Mouse (Mus musculus): ENCODE measurements at regions not wholly inside any gene's neighbourhood (a gene's known extent, or its start where the extent isn't known, plus 50 kb on each side); places are given as distances from the start of the nearest gene placed in this dataset.

- DNase-seq (ENCODE audit: low spot score), result no peak
- Histone ChIP-seq H3K4me1 (replicated peaks) (peaks cover 21% of the 10 kb centered on the region), H3K36me3 (no peaks in the 10 kb centered on the region), H3K27ac (no peak overlapping the region), H3K9me3 (no peaks in the 10 kb centered on the region), H3K4me3 (no peak overlapping the region), H3K27me3 (ENCODE audit: insufficient read depth, poor library complexity, severe bottlenecking) (no peaks in the 10 kb centered on the region)
- 82% methylated on average over 3 of the region's 3 CpGs for WGBS
Measured at GRCm38 (mm10) chr12:52409221-52409620, 94.6 kb upstream of the Arhgap5 start.

- 75% methylated on average over 4 of the region's 4 CpGs for WGBS
- H3K27ac ChIP-seq, result peak overlapping the region; percentile 79
- no peak overlapping the region for H3K4me3 ChIP-seq
- peaks cover 7% of the 10 kb centered on the region for H3K9me3 ChIP-seq
- H3K4me1 ChIP-seq (replicated peaks), result peaks cover 21% of the 10 kb centered on the region
- no peaks in the 10 kb centered on the region for H3K27me3 ChIP-seq (ENCODE audit: insufficient read depth, poor library complexity, severe bottlenecking)
- no peak for DNase-seq (ENCODE audit: low spot score)
- H3K36me3 ChIP-seq, result no peaks in the 10 kb centered on the region
Measured at GRCm38 (mm10) chr12:52412172-52412571, 91.6 kb upstream of the Arhgap5 start.

- H3K4me1 ChIP-seq (replicated peaks), result peaks cover 21% of the 10 kb centered on the region
- H3K9me3 ChIP-seq, result peaks cover 7% of the 10 kb centered on the region
- H3K27ac ChIP-seq, result peak overlapping the region; percentile 79
- H3K36me3 ChIP-seq, result no peaks in the 10 kb centered on the region
- 13% methylated on average over 8 of the region's 8 CpGs for WGBS
- no peaks in the 10 kb centered on the region for H3K27me3 ChIP-seq (ENCODE audit: insufficient read depth, poor library complexity, severe bottlenecking)
- peak; percentile 79 for DNase-seq (ENCODE audit: low spot score)
- H3K4me3 ChIP-seq, result 0 out of 2 replicates have a peak overlapping the region, but pooled peaks have one; percentile 4
Measured at GRCm38 (mm10) chr12:52413046-52413473, 90.7 kb upstream of the Arhgap5 start.

GRCm38 (mm10) chr12:52422729-52423128 is 81.0 kb upstream of the Arhgap5 start:
- 88% methylated on average over 1 of the region's 1 CpGs for WGBS
- Histone ChIP-seq H3K36me3 (no peaks in the 10 kb centered on the region), H3K4me3 (no peak overlapping the region), H3K27me3 (ENCODE audit: insufficient read depth, poor library complexity, severe bottlenecking) (no peaks in the 10 kb centered on the region), H3K4me1 (replicated peaks) (no peaks in the 10 kb centered on the region), H3K9me3 (no peaks in the 10 kb centered on the region), H3K27ac (no peak overlapping the region)
- DNase-seq (ENCODE audit: low spot score), result no peak

- WGBS, result 85% methylated on average over 3 of the region's 3 CpGs
- Histone ChIP-seq H3K9me3 (no peaks in the 10 kb centered on the region), H3K36me3 (no peaks in the 10 kb centered on the region), H3K4me1 (replicated peaks) (no peaks in the 10 kb centered on the region), H3K27me3 (ENCODE audit: insufficient read depth, poor library complexity, severe bottlenecking) (no peaks in the 10 kb centered on the region), H3K4me3 (no peak overlapping the region), H3K27ac (no peak overlapping the region)
- DNase-seq (ENCODE audit: low spot score), result no peak
Measured at GRCm38 (mm10) chr12:52424336-52425034, 79.3 kb upstream of the Arhgap5 start.

GRCm38 (mm10) chr12:52429935-52430334 is 73.8 kb upstream of the Arhgap5 start:
- Histone ChIP-seq H3K27ac (no peak overlapping the region), H3K36me3 (no peaks in the 10 kb centered on the region), H3K27me3 (ENCODE audit: insufficient read depth, poor library complexity, severe bottlenecking) (no peaks in the 10 kb centered on the region), H3K4me3 (no peak overlapping the region), H3K9me3 (no peaks in the 10 kb centered on the region), H3K4me1 (replicated peaks) (peaks cover 6% of the 10 kb centered on the region)
- no peak for DNase-seq (ENCODE audit: low spot score)
- WGBS, result 81% methylated on average over 5 of the region's 5 CpGs

GRCm38 (mm10) chr12:52431933-52432332 is 71.8 kb upstream of the Arhgap5 start:
- Histone ChIP-seq H3K9me3 (no peaks in the 10 kb centered on the region), H3K36me3 (no peaks in the 10 kb centered on the region), H3K27me3 (ENCODE audit: insufficient read depth, poor library complexity, severe bottlenecking) (no peaks in the 10 kb centered on the region), H3K4me3 (no peak overlapping the region), H3K4me1 (replicated peaks) (peaks cover 16% of the 10 kb centered on the region), H3K27ac (no peak overlapping the region)
- WGBS, result 89% methylated on average over 3 of the region's 3 CpGs
- no peak for DNase-seq (ENCODE audit: low spot score)

GRCm38 (mm10) chr12:52434021-52434420 is 69.8 kb upstream of the Arhgap5 start:
- 81% methylated on average over 2 of the region's 2 CpGs for WGBS
- no peaks in the 10 kb centered on the region for H3K9me3 ChIP-seq
- H3K27me3 ChIP-seq (ENCODE audit: insufficient read depth, poor library complexity, severe bottlenecking), result no peaks in the 10 kb centered on the region
- DNase-seq (ENCODE audit: low spot score), result no peak
- peaks cover 16% of the 10 kb centered on the region for H3K4me1 ChIP-seq (replicated peaks)
- no peak overlapping the region for H3K4me3 ChIP-seq
- no peak overlapping the region for H3K27ac ChIP-seq
- no peaks in the 10 kb centered on the region for H3K36me3 ChIP-seq

GRCm38 (mm10) chr12:52435321-52435720 is 68.5 kb upstream of the Arhgap5 start:
- H3K4me1 ChIP-seq (replicated peaks), result peaks cover 16% of the 10 kb centered on the region
- H3K4me3 ChIP-seq, result no peak overlapping the region
- DNase-seq (ENCODE audit: low spot score), result no peak
- 60% methylated on average over 5 of the region's 5 CpGs for WGBS
- no peaks in the 10 kb centered on the region for H3K27me3 ChIP-seq (ENCODE audit: insufficient read depth, poor library complexity, severe bottlenecking)
- no peaks in the 10 kb centered on the region for H3K36me3 ChIP-seq
- no peak overlapping the region for H3K27ac ChIP-seq
- H3K9me3 ChIP-seq, result no peaks in the 10 kb centered on the region

GRCm38 (mm10) chr12:52435795-52436211 is 68.0 kb upstream of the Arhgap5 start:
- H3K27ac ChIP-seq, result peak overlapping the region; percentile 67

GRCm38 (mm10) chr12:52436941-52437340 is 66.8 kb upstream of the Arhgap5 start:
- H3K9me3 ChIP-seq, result no peaks in the 10 kb centered on the region
- H3K27me3 ChIP-seq (ENCODE audit: insufficient read depth, poor library complexity, severe bottlenecking), result no peaks in the 10 kb centered on the region
- H3K36me3 ChIP-seq, result no peaks in the 10 kb centered on the region
- no peak overlapping the region for H3K4me3 ChIP-seq
- no peak for DNase-seq (ENCODE audit: low spot score)
- no peak overlapping the region for H3K27ac ChIP-seq
- H3K4me1 ChIP-seq (replicated peaks), result peaks cover 16% of the 10 kb centered on the region
- 88% methylated on average over 4 of the region's 4 CpGs for WGBS

More at GRCm38 (mm10) chr12:52435795-52436211, 68.0 kb upstream of the Arhgap5 start:
- 58% methylated on average over 16 of the region's 16 CpGs for WGBS
- no peaks in the 10 kb centered on the region for H3K9me3 ChIP-seq
- DNase-seq (ENCODE audit: low spot score), result peak; percentile 37
- no peaks in the 10 kb centered on the region for H3K27me3 ChIP-seq (ENCODE audit: insufficient read depth, poor library complexity, severe bottlenecking)
- no peaks in the 10 kb centered on the region for H3K36me3 ChIP-seq
- no peak overlapping the region for H3K4me3 ChIP-seq
- peaks cover 16% of the 10 kb centered on the region for H3K4me1 ChIP-seq (replicated peaks)

GRCm38 (mm10) chr12:52439241-52439640 is 64.5 kb upstream of the Arhgap5 start:
- Histone ChIP-seq H3K27me3 (ENCODE audit: insufficient read depth, poor library complexity, severe bottlenecking) (no peaks in the 10 kb centered on the region), H3K36me3 (no peaks in the 10 kb centered on the region), H3K27ac (no peak overlapping the region), H3K9me3 (no peaks in the 10 kb centered on the region), H3K4me1 (replicated peaks) (peaks cover 16% of the 10 kb centered on the region), H3K4me3 (no peak overlapping the region)
- 94% methylated on average over 1 of the region's 1 CpGs for WGBS
- DNase-seq (ENCODE audit: low spot score), result no peak

- WGBS, result 80% methylated on average over 7 of the region's 7 CpGs
- H3K27ac ChIP-seq, result no peak overlapping the region
- no peak overlapping the region for H3K4me3 ChIP-seq
- no peaks in the 10 kb centered on the region for H3K27me3 ChIP-seq (ENCODE audit: insufficient read depth, poor library complexity, severe bottlenecking)
- no peak for DNase-seq (ENCODE audit: low spot score)
- H3K9me3 ChIP-seq, result no peaks in the 10 kb centered on the region
- H3K4me1 ChIP-seq (replicated peaks), result peaks cover 1% of the 10 kb centered on the region
- no peaks in the 10 kb centered on the region for H3K36me3 ChIP-seq
Measured at GRCm38 (mm10) chr12:52440868-52441365, 62.9 kb upstream of the Arhgap5 start.
